Mouse (Mus musculus): ENCODE data around the gene Lrig1. TPM values are rescaled to one million over a fixed set of nuclear protein-coding genes. Genes with fewer than 3 reads are reported as not detected.

Lrig1 gene
- polyA plus RNA-seq, 1 experiment from 2014 or later = 2.4 TPM

- Histone ChIP-seq H3K4me1 (no peaks in the 10 kb centered on the region), H3K4me3 (no peak overlapping the region), H3K36me3 (peaks cover 3% of the 10 kb centered on the region; the same call in 1 of the 2 replicates), H3K4me2 (no peak overlapping the region), H3K9ac (no peak overlapping the region), H3K9me3 (replicated peaks) (no peaks in the 10 kb centered on the region), H3K27me3 (replicated peaks) (peaks cover 4% of the 10 kb centered on the region; the same call in 1 of the 2 replicates), H3K27ac (no peak overlapping the region)
- 72% methylated on average over 5 of the region's 5 CpGs for WGBS (ENCODE audit: insufficient replicate concordance)
- no peak for ATAC-seq
These were observed 75.4 kb downstream of the Lrig1 start for GRCm38 (mm10) chr6:94624543-94624942.

GRCm38 (mm10) chr6:94622983-94623382 is 77.0 kb downstream of the Lrig1 start:
- WGBS (ENCODE audit: insufficient replicate concordance) = 69% methylated on average over 4 of the region's 4 CpGs

GRCm38 (mm10) chr6:94620801-94621301 is 79.1 kb downstream of the Lrig1 start:
- ATAC-seq = no peak
- H3K27ac ChIP-seq = no peak overlapping the region
- no peaks in the 10 kb centered on the region for H3K27me3 ChIP-seq (replicated peaks)
- peaks cover 3% of the 10 kb centered on the region; the same call in 1 of the 2 replicates for H3K36me3 ChIP-seq
- no peak overlapping the region for H3K9ac ChIP-seq
- H3K4me2 ChIP-seq = no peak overlapping the region
- no peaks in the 10 kb centered on the region for H3K9me3 ChIP-seq (replicated peaks)
- no peak overlapping the region for H3K4me3 ChIP-seq
- WGBS (ENCODE audit: insufficient replicate concordance) = 67% methylated on average over 9 of the region's 9 CpGs
- H3K4me1 ChIP-seq = no peaks in the 10 kb centered on the region

More at GRCm38 (mm10) chr6:94622983-94623382, 77.0 kb downstream of the Lrig1 start:
- Histone ChIP-seq H3K36me3 (peaks cover 3% of the 10 kb centered on the region; the same call in 1 of the 2 replicates), H3K27me3 (replicated peaks) (no peaks in the 10 kb centered on the region; the same call in 1 of the 2 replicates), H3K9me3 (replicated peaks) (no peaks in the 10 kb centered on the region), H3K4me2 (no peak overlapping the region), H3K4me3 (no peak overlapping the region), H3K9ac (no peak overlapping the region), H3K4me1 (no peaks in the 10 kb centered on the region), H3K27ac (no peak overlapping the region)
- ATAC-seq = no peak

GRCm38 (mm10) chr6:94620287-94620686 is 79.7 kb downstream of the Lrig1 start:
- WGBS (ENCODE audit: insufficient replicate concordance) = 71% methylated on average over 6 of the region's 6 CpGs
- no peak for ATAC-seq
- no peak overlapping the region for H3K9ac ChIP-seq
- no peaks in the 10 kb centered on the region for H3K4me1 ChIP-seq
- no peaks in the 10 kb centered on the region for H3K27me3 ChIP-seq (replicated peaks)
- H3K4me3 ChIP-seq = no peak overlapping the region
- H3K9me3 ChIP-seq (replicated peaks) = no peaks in the 10 kb centered on the region
- no peak overlapping the region for H3K27ac ChIP-seq
- H3K4me2 ChIP-seq = no peak overlapping the region
- peaks cover 4% of the 10 kb centered on the region for H3K36me3 ChIP-seq

- ATAC-seq = no peak
- H3K27ac ChIP-seq = no peak overlapping the region
- peaks cover 7% of the 10 kb centered on the region for H3K36me3 ChIP-seq
- no peaks in the 10 kb centered on the region for H3K27me3 ChIP-seq (replicated peaks)
- H3K4me3 ChIP-seq = no peak overlapping the region
- WGBS (ENCODE audit: insufficient replicate concordance) = 73% methylated on average over 5 of the region's 5 CpGs
- no peak overlapping the region for H3K9ac ChIP-seq
- H3K9me3 ChIP-seq (replicated peaks) = no peaks in the 10 kb centered on the region
- H3K4me2 ChIP-seq = no peak overlapping the region
- H3K4me1 ChIP-seq = no peaks in the 10 kb centered on the region
These were observed 81.3 kb downstream of the Lrig1 start for GRCm38 (mm10) chr6:94618671-94619070.

- ATAC-seq = no peak
- no peak overlapping the region for H3K4me2 ChIP-seq
- no peaks in the 10 kb centered on the region for H3K9me3 ChIP-seq (replicated peaks)
- H3K27ac ChIP-seq = no peak overlapping the region
- peaks cover 11% of the 10 kb centered on the region for H3K36me3 ChIP-seq
- no peaks in the 10 kb centered on the region for H3K27me3 ChIP-seq (replicated peaks)
- H3K4me1 ChIP-seq = no peaks in the 10 kb centered on the region
- WGBS (ENCODE audit: insufficient replicate concordance) = 73% methylated on average over 4 of the region's 4 CpGs
- no peak overlapping the region for H3K9ac ChIP-seq
- H3K4me3 ChIP-seq = no peak overlapping the region
These were observed 84.0 kb downstream of the Lrig1 start for GRCm38 (mm10) chr6:94615936-94616335.

GRCm38 (mm10) chr6:94614346-94614745 is 85.6 kb downstream of the Lrig1 start:
- Histone ChIP-seq H3K9ac (no peak overlapping the region), H3K4me3 (no peak overlapping the region), H3K9me3 (replicated peaks) (no peaks in the 10 kb centered on the region), H3K4me2 (no peak overlapping the region), H3K36me3 (peaks cover 11% of the 10 kb centered on the region), H3K27me3 (replicated peaks) (no peaks in the 10 kb centered on the region), H3K27ac (no peak overlapping the region), H3K4me1 (no peaks in the 10 kb centered on the region)
- ATAC-seq = no peak
- WGBS (ENCODE audit: insufficient replicate concordance) = 78% methylated on average over 6 of the region's 6 CpGs

GRCm38 (mm10) chr6:94613235-94613895 is 86.6 kb downstream of the Lrig1 start:
- Histone ChIP-seq H3K9ac (no peak overlapping the region), H3K36me3 (peaks cover 11% of the 10 kb centered on the region), H3K4me1 (no peaks in the 10 kb centered on the region), H3K4me3 (no peak overlapping the region), H3K4me2 (no peak overlapping the region), H3K27me3 (replicated peaks) (no peaks in the 10 kb centered on the region), H3K9me3 (replicated peaks) (no peaks in the 10 kb centered on the region), H3K27ac (no peak overlapping the region)
- ATAC-seq = no peak
- 70% methylated on average over 6 of the region's 6 CpGs for WGBS (ENCODE audit: insufficient replicate concordance)

GRCm38 (mm10) chr6:94604546-94604945 is 95.4 kb downstream of the Lrig1 start:
- H3K36me3 ChIP-seq = no peaks in the 10 kb centered on the region; the same call in 1 of the 2 replicates
- no peak overlapping the region for H3K9ac ChIP-seq
- no peak overlapping the region for H3K27ac ChIP-seq
- no peak overlapping the region for H3K4me2 ChIP-seq
- 76% methylated on average over 2 of the region's 2 CpGs for WGBS (ENCODE audit: insufficient replicate concordance)
- H3K4me1 ChIP-seq = no peaks in the 10 kb centered on the region
- no peak overlapping the region for H3K4me3 ChIP-seq
- no peak for ATAC-seq
- H3K27me3 ChIP-seq (replicated peaks) = no peaks in the 10 kb centered on the region
- H3K9me3 ChIP-seq (replicated peaks) = no peaks in the 10 kb centered on the region

GRCm38 (mm10) chr6:94604072-94604471 is 95.9 kb downstream of the Lrig1 start:
- 73% methylated on average over 3 of the region's 3 CpGs for WGBS (ENCODE audit: insufficient replicate concordance)
- no peaks in the 10 kb centered on the region for H3K9me3 ChIP-seq (replicated peaks)
- H3K27me3 ChIP-seq (replicated peaks) = no peaks in the 10 kb centered on the region
- no peak overlapping the region for H3K27ac ChIP-seq
- no peak for ATAC-seq
- no peak overlapping the region for H3K4me3 ChIP-seq
- H3K36me3 ChIP-seq = no peaks in the 10 kb centered on the region; the same call in 1 of the 2 replicates
- no peaks in the 10 kb centered on the region for H3K4me1 ChIP-seq
- H3K4me2 ChIP-seq = no peak overlapping the region
- no peak overlapping the region for H3K9ac ChIP-seq

GRCm38 (mm10) chr6:94601811-94602210 is 98.1 kb downstream of the Lrig1 start:
- ATAC-seq = no peak
- Histone ChIP-seq H3K27me3 (replicated peaks) (no peaks in the 10 kb centered on the region), H3K9ac (no peak overlapping the region), H3K4me3 (no peak overlapping the region), H3K27ac (no peak overlapping the region), H3K4me2 (no peak overlapping the region), H3K9me3 (replicated peaks) (no peaks in the 10 kb centered on the region), H3K36me3 (no peaks in the 10 kb centered on the region; the same call in 1 of the 2 replicates), H3K4me1 (no peaks in the 10 kb centered on the region)
- WGBS (ENCODE audit: insufficient replicate concordance) = 65% methylated on average over 5 of the region's 5 CpGs

GRCm38 (mm10) chr6:94601101-94601500 is 98.9 kb downstream of the Lrig1 start:
- Histone ChIP-seq H3K27ac (no peak overlapping the region), H3K9ac (no peak overlapping the region), H3K4me2 (no peak overlapping the region), H3K36me3 (no peaks in the 10 kb centered on the region; the same call in 1 of the 2 replicates), H3K27me3 (replicated peaks) (no peaks in the 10 kb centered on the region), H3K4me1 (no peaks in the 10 kb centered on the region), H3K9me3 (replicated peaks) (no peaks in the 10 kb centered on the region), H3K4me3 (no peak overlapping the region)
- ATAC-seq = no peak
- 76% methylated on average over 5 of the region's 5 CpGs for WGBS (ENCODE audit: insufficient replicate concordance)

Data from liver, embryonic 12.5 days (tissue).